Mouse (Mus musculus) CH12.LX (cell line): ENCODE results near the gene Apex1. TPM values are rescaled to one million over a fixed set of nuclear protein-coding genes. Genes with fewer than 3 reads are reported as not detected.
"Not testable (repeated sequence)": the region's sequence is repeated elsewhere in the genome, so short reads cannot be mapped to it uniquely, and the experiment has no call there.

ENCODE experiments used
- DNase-seq: peaks from one replicate; pipeline ENCODE4 v3.0.0-alpha.2; 2013; ENCODE audit errors: extremely low read depth
- H3K27ac ChIP-seq: 2 replicates; pipeline ENCODE4 v1.5.1; 2012; ENCODE audit warnings: low read depth, mild to moderate bottlenecking, control low read depth, moderate library complexity; ENCODE audit not compliant: insufficient read depth
- H3K27me3 ChIP-seq: replicated peaks from 2 replicates; pipeline ENCODE3; 2012; ENCODE audit warnings: inconsistent platforms
- H3K36me3 ChIP-seq, 2 experiments: replicated peaks in 1 of 2; 2 replicates each; pipeline versions ENCODE3 to v1.6.1; 2012; ENCODE audit warnings: inconsistent platforms in 1 of 2, low read length in 1 of 2, mild to moderate bottlenecking in 1 of 2, mixed read lengths in 1 of 2, moderate library complexity in 1 of 2; ENCODE audit not compliant: control insufficient read depth in 1 of 2, insufficient read depth in 1 of 2
- H3K4me1 ChIP-seq, 2 experiments: 2 replicates each; pipeline ENCODE4 v1.6.1; 2012; ENCODE audit warnings: inconsistent platforms in 1 of 2, moderate library complexity in 1 of 2; ENCODE audit not compliant: insufficient read depth in 2 of 2, control insufficient read depth in 1 of 2
- H3K4me2 ChIP-seq: 2 replicates; pipeline ENCODE4 v1.6.1; 2012; ENCODE audit warnings: low read depth, mild to moderate bottlenecking, control low read depth; ENCODE audit not compliant: poor library complexity, insufficient read depth, severe bottlenecking
- H3K4me3 ChIP-seq, 3 experiments: fragments of 150-350 bp in 1 of 3; sonication (generic) in 1 of 3; replicated peaks in 1 of 3; 2 replicates each; pipeline versions ENCODE3 to v1.5.1; 2011 to 2012; ENCODE audit warnings: low read depth in 2 of 3, low read length in 2 of 3, mild to moderate bottlenecking in 2 of 3, moderate library complexity in 2 of 3, control low read depth in 1 of 3, improper control_type of control experiment in 1 of 3, inconsistent platforms in 1 of 3, mixed read lengths in 1 of 3; ENCODE audit not compliant: poor library complexity in 1 of 3
- H3K79me2 ChIP-seq: replicated peaks from 2 replicates; pipeline ENCODE4 v1.6.1; 2012; ENCODE audit warnings: mild to moderate bottlenecking, moderate library complexity; ENCODE audit not compliant: control insufficient read depth, poor library complexity, insufficient read depth, severe bottlenecking; ENCODE audit errors: extremely low read depth
- H3K9ac ChIP-seq: 2 replicates; pipeline ENCODE4 v1.6.1; 2012; ENCODE audit warnings: low read depth, mild to moderate bottlenecking, control low read depth, moderate library complexity; ENCODE audit not compliant: insufficient read depth
- H3K9me3 ChIP-seq: replicated peaks from 2 replicates; pipeline ENCODE3; 2012; ENCODE audit warnings: low read length, inconsistent platforms, mixed read lengths
- CTCF ChIP-seq, 2 experiments: IDR thresholded peaks in 1 of 2; conservative IDR thresholded peaks in 1 of 2; 2 replicates each; pipeline ENCODE4 v1.5.1; 2011 to 2012; ENCODE audit warnings: low read depth in 2 of 2, low read length in 2 of 2, improper control_type of control experiment in 1 of 2, inconsistent platforms in 1 of 2, mild to moderate bottlenecking in 1 of 2, moderate library complexity in 1 of 2
- E2F4 ChIP-seq: IDR thresholded peaks from 2 replicates; pipeline ENCODE4 v1.6.1; 2011; ENCODE audit warnings: low read depth, low read length, improper control_type of control experiment; ENCODE audit not compliant: insufficient replicate concordance
- EP300 ChIP-seq: IDR thresholded peaks from 2 replicates; pipeline ENCODE4 v1.6.1; 2011; ENCODE audit warnings: low read length, improper control_type of control experiment
- IRF4 ChIP-seq: IDR thresholded peaks from 2 replicates; pipeline ENCODE4 v1.6.1; 2014; ENCODE audit warnings: low read depth, mild to moderate bottlenecking, inconsistent platforms, low read length, improper control_type of control experiment
- MAFK ChIP-seq: IDR thresholded peaks from 2 replicates; pipeline ENCODE4 v1.6.1; 2011; ENCODE audit warnings: low read length, improper control_type of control experiment; ENCODE audit not compliant: insufficient replicate concordance
- MAX ChIP-seq: IDR thresholded peaks from 2 replicates; pipeline ENCODE4 v1.6.1; 2011; ENCODE audit warnings: low read length, improper control_type of control experiment
- MAZ ChIP-seq: IDR thresholded peaks from 2 replicates; pipeline ENCODE4 v1.6.1; 2012; ENCODE audit warnings: low read depth, mild to moderate bottlenecking, inconsistent platforms, low read length, improper control_type of control experiment, moderate library complexity
- MXI1 ChIP-seq: IDR thresholded peaks from 2 replicates; pipeline ENCODE4 v1.6.1; 2011; ENCODE audit warnings: mild to moderate bottlenecking, low read depth, low read length, improper control_type of control experiment
- NRF1 ChIP-seq: IDR thresholded peaks from 2 replicates; pipeline ENCODE4 v1.6.1; 2014; ENCODE audit warnings: low read depth, mild to moderate bottlenecking, inconsistent platforms, low read length, improper control_type of control experiment, moderate library complexity
- POLR2A ChIP-seq: IDR thresholded peaks from 2 replicates; pipeline ENCODE4 v1.6.1; 2011; ENCODE audit warnings: low read depth, mild to moderate bottlenecking, improper control_type of control experiment, low read length
- RAD21 ChIP-seq: IDR thresholded peaks from 2 replicates; pipeline ENCODE4 v1.6.1; 2011; ENCODE audit warnings: low read depth, mild to moderate bottlenecking, low read length, improper control_type of control experiment, moderate library complexity
- SIN3A ChIP-seq: IDR thresholded peaks from 2 replicates; pipeline ENCODE4 v1.6.1; 2012; ENCODE audit warnings: low read length, improper control_type of control experiment, inconsistent platforms
- TBP ChIP-seq: conservative IDR thresholded peaks from 2 replicates; pipeline ENCODE4 v1.6.1; 2011; ENCODE audit warnings: low read depth, low read length, improper control_type of control experiment
- UBTF ChIP-seq: IDR thresholded peaks from 2 replicates; pipeline ENCODE4 v1.6.1; 2012; ENCODE audit warnings: low read depth, mild to moderate bottlenecking, inconsistent platforms, low read length, improper control_type of control experiment, moderate library complexity
- USF2 ChIP-seq: conservative IDR thresholded peaks from 2 replicates; pipeline ENCODE4 v1.6.1; 2011; ENCODE audit warnings: low read depth, low read length, improper control_type of control experiment
- ZMIZ1 ChIP-seq: IDR thresholded peaks from 2 replicates; pipeline ENCODE4 v1.6.1; 2012; ENCODE audit warnings: low read depth, mild to moderate bottlenecking, inconsistent platforms, low read length, improper control_type of control experiment
- ZNF384 ChIP-seq: IDR thresholded peaks from 2 replicates; pipeline ENCODE4 v1.6.1; 2012; ENCODE audit warnings: low read depth, low read length, improper control_type of control experiment, inconsistent platforms
- dilution Hi-C: fragments of 300-500 bp; cut with MboI; formaldehyde crosslinking; loops from 2 replicates; pipeline ENCODE4 v1.14.3; 2020; ENCODE audit warnings: low sequenced_read_pairs; ENCODE audit not compliant: extremely low pct_unique_long_range_greater_than_20kb, extremely low pct_ligation_motif_present
- in situ Hi-C: fragments of 300-500 bp; cut with MboI; formaldehyde crosslinking; loops from 3 replicates; pipeline ENCODE4 v1.14.3; 2019; ENCODE audit warnings: low sequenced_read_pairs, low pct_ligation_motif_present, low pct_unique_long_range_greater_than_20kb, mixed read lengths
- polyA plus RNA-seq: library from polyadenylated mRNA; unstranded; fragments of >175 nt; gene quantifications from 2 replicates; pipeline ENCODE4 v1.2.1, GENCODE M21; 2012; ENCODE audit warnings: low read depth; ENCODE audit not compliant: insufficient read length
- total RNA-seq, 2 experiments: library from RNA; depleted of rRNA; stranded (reverse); fragments of 300-350 nt in 1 of 2; fragments of >200 nt in 1 of 2; gene quantifications; 2 replicates each; pipeline ENCODE4 v1.2.3; 2012 to 2014

Gene Apex1
- total and polyA plus RNA-seq, 3 experiments: 178 to 427 (median 353) TPM

- Histone ChIP-seq H3K27ac (no peak overlapping the region), H3K4me1 (peaks cover 0 to 4% of the 10 kb centered on the region in 2 experiments; a peak in 2 of 4 replicates), H3K9ac (no peak overlapping the region), H3K36me3 (no peaks in the 10 kb centered on the region), H3K4me2 (no peak overlapping the region), H3K27me3 (no peaks in the 10 kb centered on the region), H3K79me2 (no peaks in the 10 kb centered on the region), H3K4me3 (no peak overlapping the region), H3K9me3 (peaks cover 5% of the 10 kb centered on the region)
- in situ Hi-C loops: no loop called here
- dilution Hi-C loops: no loop called here
- TF ChIP-seq MAFK: no peak
- 0 out of 4 replicates have a peak, but pooled peaks of 1 of the 2 experiments have one; percentile 4 for TF ChIP-seq CTCF (conservative IDR thresholded peaks at IDR 0.05 in 1 of 2, IDR thresholded peaks at IDR 0.05 in 1 of 2; ENCODE audit: low read depth in 2 of 2, low read length in 2 of 2)
- no peak for DNase-seq
Observed at GRCm38 (mm10) chr14:50903973-50904827, 20.6 kb upstream of the Apex1 start.

- H3K9ac ChIP-seq: no peak overlapping the region
- H3K27me3 ChIP-seq: no peaks in the 10 kb centered on the region
- no peak overlapping the region for H3K27ac ChIP-seq
- no peaks in the 10 kb centered on the region for H3K79me2 ChIP-seq
- TF ChIP-seq TBP: peak; percentile 73
- no peak for TF ChIP-seq MAZ
- no peak for TF ChIP-seq USF2
- TF ChIP-seq, all 38 proteins: peak for 1
- in situ Hi-C loops: no loop called here
- Histone ChIP-seq H3K4me1 (peaks cover 0 to 4% of the 10 kb centered on the region in 2 experiments; a peak in 2 of 4 replicates), H3K36me3 (peaks cover 0 to 3% of the 10 kb centered on the region in 2 experiments), H3K4me3 (no peak overlapping the region), H3K9me3 (peaks cover 5% of the 10 kb centered on the region), H3K4me2 (no peak overlapping the region)
- DNase-seq: no peak
- dilution Hi-C loops: no loop called here
Observed at GRCm38 (mm10) chr14:50904828-50905129, 20.0 kb upstream of the Apex1 start.

- DNase-seq, dilution Hi-C loops, in situ Hi-C loops, H3K27ac ChIP-seq, H3K4me2 ChIP-seq, H3K36me3 ChIP-seq, H3K79me2 ChIP-seq, H3K4me3 ChIP-seq, H3K9me3 ChIP-seq, H3K27me3 ChIP-seq, H3K4me1 ChIP-seq, H3K9ac ChIP-seq: not testable (repeated sequence)
Observed at GRCm38 (mm10) chr14:50905327-50905726, 19.4 kb upstream of the Apex1 start.

- no peak for TF ChIP-seq USF2
- TF ChIP-seq ZMIZ1: no peak
- TF ChIP-seq RAD21: no peak
- no peak for TF ChIP-seq UBTF
- no peak for TF ChIP-seq SIN3A
- no peak for TF ChIP-seq IRF4
- no peak for TF ChIP-seq EP300
- no peak for TF ChIP-seq POLR2A
- TF ChIP-seq NRF1: no peak
- TF ChIP-seq MAX: no peak
- no peak for TF ChIP-seq E2F4
- TF ChIP-seq ZNF384: no peak
- no peak for TF ChIP-seq MXI1
- dilution Hi-C loops: no loop called here
- Histone ChIP-seq H3K79me2 (no peaks in the 10 kb centered on the region), H3K27me3 (no peaks in the 10 kb centered on the region), H3K9ac (no peak overlapping the region), H3K36me3 (peaks cover 0 to 26% of the 10 kb centered on the region in 2 experiments), H3K27ac (no peak overlapping the region), H3K4me3 (no peak overlapping the region), H3K9me3 (no peaks in the 10 kb centered on the region), H3K4me2 (no peak overlapping the region), H3K4me1 (no peaks in the 10 kb centered on the region)
- no peak for DNase-seq
- in situ Hi-C loops: no loop called here
Observed at GRCm38 (mm10) chr14:50908126-50908525, 16.6 kb upstream of the Apex1 start.
